Mouse (Mus musculus): ENCODE data around the gene Slx1b. TPM values are rescaled to one million over a fixed set of nuclear protein-coding genes. Genes with fewer than 3 reads are reported as not detected.
"Not testable (repeated sequence)": the region's sequence is repeated elsewhere in the genome, so short reads cannot be mapped to it uniquely, and the experiment has no call there.

Slx1b gene
- polyA plus RNA-seq, 1 experiment from 2014 or later: 12.3 TPM

DNA sequence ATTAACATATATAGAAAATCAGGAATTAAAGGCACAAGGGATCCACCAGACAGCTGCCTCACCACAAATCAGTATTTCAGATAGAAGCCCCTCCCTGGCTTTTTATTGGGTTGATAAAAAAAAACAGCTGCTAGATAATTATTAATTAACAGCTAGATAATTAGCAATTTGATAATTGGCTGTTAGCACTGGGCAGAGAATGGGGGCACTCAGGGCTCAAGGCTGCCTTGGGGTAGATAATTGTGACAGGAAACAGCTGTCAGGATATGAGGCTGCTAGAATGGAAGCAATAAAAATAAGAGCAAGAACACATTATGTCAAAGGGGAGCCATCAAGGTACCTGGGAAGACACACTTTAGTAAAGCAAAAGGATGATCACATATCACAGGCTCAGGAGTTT lies 50.7 kb downstream of the Slx1b start:
- peaks cover 5% of the 10 kb centered on the region; the same call in 1 of the 2 replicates for H3K4me1 ChIP-seq
- no peak overlapping the region for H3K4me3 ChIP-seq
- no peaks in the 10 kb centered on the region for H3K36me3 ChIP-seq
- no peak overlapping the region for H3K27ac ChIP-seq
- no peak overlapping the region for H3K9ac ChIP-seq
- ATAC-seq (ENCODE audit: insufficient number of reproducible peaks, low FRiP score, low TSS enrichment, low read depth): no peak
- H3K9me3 ChIP-seq: no peaks in the 10 kb centered on the region
- H3K4me2 ChIP-seq: no peak overlapping the region
- H3K27me3 ChIP-seq: no peaks in the 10 kb centered on the region

DNA sequence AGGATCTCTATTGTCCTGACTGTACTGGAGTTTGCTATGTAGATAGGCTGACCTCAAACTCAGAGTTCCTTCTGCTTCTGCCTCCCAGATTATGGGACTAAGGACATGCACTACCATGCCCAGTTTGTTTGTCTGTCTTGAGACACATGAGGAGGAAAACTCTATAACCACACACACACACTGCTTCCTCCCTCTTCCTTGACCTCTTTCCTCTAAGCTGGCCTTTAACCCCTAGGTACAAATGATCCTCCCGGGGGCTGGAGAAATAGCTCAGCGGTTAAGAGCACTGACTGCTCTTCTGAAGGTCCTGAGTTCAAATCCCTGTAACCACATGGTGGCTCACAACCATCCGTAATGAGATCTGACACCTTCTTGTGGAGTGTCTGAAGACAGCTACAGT lies 51.2 kb downstream of the Slx1b start:
- no peak for ATAC-seq (ENCODE audit: insufficient number of reproducible peaks, low FRiP score, low TSS enrichment, low read depth)
- Histone ChIP-seq H3K9me3 (no peaks in the 10 kb centered on the region), H3K27ac (no peak overlapping the region), H3K4me1 (peaks cover 2% of the 10 kb centered on the region; the same call in 1 of the 2 replicates), H3K36me3 (no peaks in the 10 kb centered on the region), H3K4me2 (no peak overlapping the region), H3K4me3 (no peak overlapping the region), H3K27me3 (no peaks in the 10 kb centered on the region), H3K9ac (no peak overlapping the region)
- 77% methylated on average over 3 of the region's 3 CpGs for WGBS

GRCm38 (mm10) chr7:126643244-126643617 lies 52.4 kb downstream of the Slx1b start:
- 69% methylated on average over 3 of the region's 3 CpGs for WGBS
- not testable (repeated sequence) for H3K9me3 ChIP-seq; H3K4me1 ChIP-seq; H3K9ac ChIP-seq; ATAC-seq (ENCODE audit: insufficient number of reproducible peaks, low FRiP score, low TSS enrichment, low read depth); H3K36me3 ChIP-seq; H3K4me2 ChIP-seq; H3K4me3 ChIP-seq; H3K27me3 ChIP-seq; H3K27ac ChIP-seq

DNA sequence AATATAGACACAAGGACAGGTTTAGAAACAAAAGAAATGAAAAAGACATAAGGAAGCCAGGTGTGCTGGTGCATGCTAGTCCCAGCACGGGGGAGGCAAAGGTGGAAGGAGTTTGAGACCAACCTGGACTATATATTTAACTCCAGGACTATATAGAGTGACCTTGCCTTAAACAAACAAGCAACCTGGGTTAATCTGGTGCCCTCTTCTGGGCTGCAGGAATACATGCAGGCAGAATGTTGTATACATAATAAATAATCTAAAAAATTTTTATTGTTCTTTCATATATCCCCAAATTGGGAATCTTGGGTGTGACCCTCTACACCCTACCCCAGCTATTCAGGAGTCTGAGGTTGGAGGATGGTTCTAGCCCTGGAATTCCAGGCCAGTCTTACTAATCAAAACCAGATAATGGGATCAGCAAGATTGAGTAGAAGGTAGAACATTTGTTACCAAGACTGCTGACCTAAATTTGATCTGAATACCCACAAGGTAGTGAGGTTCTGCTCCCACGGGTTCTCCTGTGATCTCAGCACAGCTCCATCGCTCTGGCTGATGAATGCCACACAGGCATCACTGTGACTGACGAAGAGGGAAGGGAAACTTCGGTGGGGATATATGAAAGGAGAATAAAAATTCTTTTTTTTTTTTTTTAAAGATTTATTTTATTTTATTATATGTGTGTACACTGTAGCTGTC lies 52.9 kb downstream of the Slx1b start:
- Histone ChIP-seq H3K36me3 (no peaks in the 10 kb centered on the region), H3K9ac (no peak overlapping the region), H3K27ac (no peak overlapping the region), H3K9me3 (no peaks in the 10 kb centered on the region), H3K27me3 (no peaks in the 10 kb centered on the region), H3K4me2 (no peak overlapping the region), H3K4me3 (no peak overlapping the region), H3K4me1 (no peaks in the 10 kb centered on the region; the same call in 1 of the 2 replicates)
- WGBS: 69% methylated on average over 5 of the region's 5 CpGs
- no peak for ATAC-seq (ENCODE audit: insufficient number of reproducible peaks, low FRiP score, low TSS enrichment, low read depth)

Other genes with a start within 250 kb of the Slx1b start
- gene Atp2a1, start 232.7 kb downstream of the Slx1b start, polyA plus RNA-seq (2015; fragmentation: Nextera tagmentation; extraction: Ambion mirVana): 82.8 and 290 TPM in 2 replicates
- gene Sh2b1, start 220.4 kb downstream of the Slx1b start, polyA plus RNA-seq (2015; fragmentation: Nextera tagmentation; extraction: Ambion mirVana): 51.9 and 53.7 TPM in 2 replicates
- 120 and 130 TPM in 2 replicates for gene Tufm, start 208.4 kb downstream of the Slx1b start, polyA plus RNA-seq (2015; fragmentation: Nextera tagmentation; extraction: Ambion mirVana)
- gene Atxn2l, start 192.3 kb downstream of the Slx1b start, polyA plus RNA-seq (2015; fragmentation: Nextera tagmentation; extraction: Ambion mirVana): 41.9 and 47.0 TPM in 2 replicates
- 173 and 191 TPM in 2 replicates for gene Eif3c, start 129.4 kb downstream of the Slx1b start, polyA plus RNA-seq (2015; fragmentation: Nextera tagmentation; extraction: Ambion mirVana)
- gene Apobr, start 110.8 kb downstream of the Slx1b start, polyA plus RNA-seq (2015; fragmentation: Nextera tagmentation; extraction: Ambion mirVana): 0.79 and 1.9 TPM in 2 replicates
- gene Cln3, start 110.0 kb downstream of the Slx1b start, polyA plus RNA-seq (2015; fragmentation: Nextera tagmentation; extraction: Ambion mirVana): 32.7 and 37.7 TPM in 2 replicates
- gene Il27, start 100.8 kb downstream of the Slx1b start, polyA plus RNA-seq (2015; fragmentation: Nextera tagmentation; extraction: Ambion mirVana): not detected in 2 replicates
- gene Nupr1, start 64.9 kb downstream of the Slx1b start, polyA plus RNA-seq (2015; fragmentation: Nextera tagmentation; extraction: Ambion mirVana): 29.8 and 41.9 TPM in 2 replicates
- gene Sgf29, start 46.5 kb downstream of the Slx1b start, polyA plus RNA-seq (2015; fragmentation: Nextera tagmentation; extraction: Ambion mirVana): 43.4 and 43.9 TPM in 2 replicates
- gene Sult1a1, start 19.4 kb downstream of the Slx1b start, polyA plus RNA-seq (2015; fragmentation: Nextera tagmentation; extraction: Ambion mirVana): 12.2 and 17.5 TPM in 2 replicates
- 109 and 131 TPM in 2 replicates for gene Bola2, start 383 bp downstream of the Slx1b start, polyA plus RNA-seq (2015; fragmentation: Nextera tagmentation; extraction: Ambion mirVana)
- 44.5 and 46.5 TPM in 2 replicates for gene Coro1a, start 12.0 kb upstream of the Slx1b start, polyA plus RNA-seq (2015; fragmentation: Nextera tagmentation; extraction: Ambion mirVana)
- 65.2 and 68.3 TPM in 2 replicates for gene Mapk3, start 63.8 kb upstream of the Slx1b start, polyA plus RNA-seq (2015; fragmentation: Nextera tagmentation; extraction: Ambion mirVana)
- 16.8 and 17.7 TPM in 2 replicates for gene Gdpd3, start 70.5 kb upstream of the Slx1b start, polyA plus RNA-seq (2015; fragmentation: Nextera tagmentation; extraction: Ambion mirVana)
- gene Ypel3, start 81.2 kb upstream of the Slx1b start, polyA plus RNA-seq (2015; fragmentation: Nextera tagmentation; extraction: Ambion mirVana): 117 and 122 TPM in 2 replicates
- gene Tbx6, start 85.7 kb upstream of the Slx1b start, polyA plus RNA-seq (2015; fragmentation: Nextera tagmentation; extraction: Ambion mirVana): 0.37 and 0.46 TPM in 2 replicates
- gene Ppp4c, start 96.7 kb upstream of the Slx1b start, polyA plus RNA-seq (2015; fragmentation: Nextera tagmentation; extraction: Ambion mirVana): 212 and 227 TPM in 2 replicates
- gene Fam57b, start 101.9 kb upstream of the Slx1b start, polyA plus RNA-seq (2015; fragmentation: Nextera tagmentation; extraction: Ambion mirVana): 0.22 and 0.56 TPM in 2 replicates
- not detected in 2 replicates for gene 4930451I11Rik, start 135.9 kb upstream of the Slx1b start, polyA plus RNA-seq (2015; fragmentation: Nextera tagmentation; extraction: Ambion mirVana)
- 0.57 and 0.82 TPM in 2 replicates for gene Doc2a, start 151.6 kb upstream of the Slx1b start, polyA plus RNA-seq (2015; fragmentation: Nextera tagmentation; extraction: Ambion mirVana)
- gene Hirip3, start 166.2 kb upstream of the Slx1b start, polyA plus RNA-seq (2015; fragmentation: Nextera tagmentation; extraction: Ambion mirVana): 26.7 and 30.1 TPM in 2 replicates
- 80.7 and 82.1 TPM in 2 replicates for gene Ino80e, start 166.6 kb upstream of the Slx1b start, polyA plus RNA-seq (2015; fragmentation: Nextera tagmentation; extraction: Ambion mirVana)
- 40.9 and 46.3 TPM in 2 replicates for gene Taok2, start 188.9 kb upstream of the Slx1b start, polyA plus RNA-seq (2015; fragmentation: Nextera tagmentation; extraction: Ambion mirVana)
- 31.3 and 35.1 TPM in 2 replicates for gene Tmem219, start 227.1 kb upstream of the Slx1b start, polyA plus RNA-seq (2015; fragmentation: Nextera tagmentation; extraction: Ambion mirVana)
- 13.5 and 15.3 TPM in 2 replicates for gene Kctd13, start 233.1 kb upstream of the Slx1b start, polyA plus RNA-seq (2015; fragmentation: Nextera tagmentation; extraction: Ambion mirVana)